Mouse (Mus musculus) urinary bladder, postnatal 10 days (tissue): ENCODE measurements at regions not wholly inside any gene's neighbourhood (a gene's known extent, or its start where the extent isn't known, plus 50 kb on each side); places are given as distances from the start of the nearest gene placed in this dataset.

ENCODE experiments used
- DNase-seq: peaks from one replicate; pipeline ENCODE4 v3.0.0; 2022; ENCODE audit warnings: low spot score

DNA sequence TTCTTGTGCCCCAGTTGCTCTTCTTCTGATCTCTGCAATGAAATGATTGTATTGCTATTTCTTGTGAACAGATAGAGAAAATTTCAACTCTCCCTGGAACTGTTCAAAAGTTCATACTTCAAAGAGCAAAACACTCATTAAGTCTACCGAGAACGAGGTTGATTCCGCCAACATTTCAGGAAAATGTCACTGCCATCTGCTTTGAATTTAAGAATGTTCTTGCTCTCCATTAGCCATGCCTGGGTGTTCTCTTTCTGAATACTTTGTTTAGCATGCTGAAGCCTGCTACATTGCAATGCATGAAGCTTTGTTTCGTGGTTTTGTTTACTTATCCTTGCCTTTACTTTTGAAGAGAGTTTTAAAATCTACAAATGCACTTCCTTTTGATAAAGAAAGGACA lies 363.4 kb downstream of the Kctd12 start:
- DNase-seq: no peak

DNA sequence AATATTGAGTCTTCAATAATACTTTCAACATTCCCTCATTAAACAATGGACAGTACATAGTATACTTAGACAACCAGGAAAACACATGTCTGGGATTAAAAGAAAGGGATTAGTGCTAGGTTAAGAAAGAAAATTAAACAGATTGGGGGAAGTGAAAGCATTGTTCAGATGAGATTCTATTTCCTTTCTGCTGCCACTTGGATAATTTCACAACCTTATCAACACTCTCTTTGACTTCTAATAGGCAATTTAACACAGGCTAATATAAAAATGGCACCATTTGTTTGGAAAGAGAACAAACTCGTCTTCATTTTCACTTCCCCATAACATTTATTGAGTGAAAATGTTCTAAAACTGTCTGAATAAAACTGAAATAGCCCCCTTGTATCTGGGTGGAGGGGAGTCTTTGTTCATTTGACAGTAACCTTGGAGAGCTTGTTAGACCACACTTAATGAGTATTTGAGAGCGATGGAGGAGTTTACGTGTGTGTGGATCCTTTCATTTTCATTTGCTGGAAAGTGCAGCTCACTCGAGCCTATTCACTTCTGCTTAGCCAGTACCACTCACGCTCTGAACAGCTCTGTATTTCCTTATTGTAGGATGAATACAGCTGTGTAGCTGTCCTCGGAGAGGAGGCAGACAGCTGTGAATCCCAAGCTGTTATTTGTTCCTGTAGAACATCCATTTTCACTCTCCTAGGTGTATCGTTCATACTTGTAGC lies 366.7 kb downstream of the Kctd12 start:
- no peak for DNase-seq

- DNase-seq: no peak
These were observed 376.4 kb downstream of the Kctd12 start for GRCm38 (mm10) chr14:102606055-102606454.

DNA sequence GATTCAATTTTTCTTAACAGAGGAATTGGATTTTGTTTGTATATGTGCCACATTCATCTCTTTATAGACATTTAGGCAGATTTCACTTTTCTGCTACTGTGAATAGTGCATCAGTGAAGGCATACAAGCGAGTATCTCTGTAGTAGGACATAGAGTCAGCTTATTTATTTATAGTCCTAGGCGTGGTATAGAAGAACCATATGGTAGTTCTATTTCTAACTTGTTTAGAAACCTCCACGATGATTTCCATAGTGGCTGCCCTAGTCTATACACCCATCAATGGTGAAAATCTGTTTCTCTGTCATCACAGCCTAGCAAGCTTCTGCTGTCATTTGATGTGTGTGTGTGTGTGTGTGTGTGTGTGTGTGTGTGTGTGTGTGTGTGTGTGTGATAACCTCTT lies 387.6 kb downstream of the Kctd12 start:
- no peak for DNase-seq

DNA sequence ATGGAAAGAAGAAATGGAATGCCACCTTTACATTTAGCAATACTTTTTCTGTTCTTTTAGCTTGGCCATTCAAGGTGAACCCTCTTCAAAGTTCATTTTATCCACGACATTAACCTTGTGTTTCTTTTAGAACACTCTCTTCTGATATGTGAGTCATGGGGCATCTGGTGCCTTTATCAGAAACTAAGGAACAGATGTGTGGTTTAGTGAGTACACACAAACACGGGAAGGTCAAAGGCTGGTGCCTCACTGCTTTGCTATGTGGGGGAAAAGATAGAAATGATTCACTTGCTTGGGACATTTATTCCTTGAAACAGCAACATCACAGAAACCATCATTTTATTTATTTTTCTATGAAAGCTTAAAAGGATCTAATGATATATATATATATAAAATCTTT lies 428.7 kb downstream of the Kctd12 start:
- no peak for DNase-seq

GRCm38 (mm10) chr14:102552598-102552997 lies 429.8 kb downstream of the Kctd12 start:
- DNase-seq: no peak

DNA sequence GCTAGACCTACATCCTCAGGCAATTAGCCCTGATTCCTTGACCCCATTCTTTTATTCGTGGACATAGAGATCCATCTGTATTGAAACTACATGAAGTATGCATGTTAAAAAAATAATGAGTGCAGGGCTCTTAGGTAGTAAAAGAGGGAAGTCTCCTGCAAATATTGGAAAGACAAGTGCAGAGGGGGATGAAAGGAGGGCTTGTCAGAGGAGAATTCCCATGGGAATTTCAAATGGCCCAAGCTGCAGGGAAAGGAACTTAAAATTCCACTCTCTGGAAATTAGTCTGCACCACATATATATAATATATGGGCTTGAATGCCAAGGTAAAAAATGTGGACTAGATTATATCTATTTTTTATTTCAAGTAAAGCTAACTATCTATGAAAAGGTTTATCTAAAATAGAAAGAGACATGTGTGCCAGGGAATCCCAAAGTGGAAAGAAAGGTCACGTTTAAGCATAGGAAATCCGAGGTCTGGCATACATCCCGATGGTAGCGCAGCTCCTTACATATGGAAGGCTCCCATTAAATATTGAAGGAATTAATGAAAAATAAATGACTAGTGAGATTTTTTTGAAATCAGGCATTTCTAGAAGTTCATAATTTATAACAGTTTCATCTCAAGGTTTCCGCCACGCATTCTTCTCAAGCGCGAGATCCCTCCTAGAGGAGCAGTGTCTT lies 457.4 kb downstream of the Kctd12 start:
- DNase-seq: no peak

DNA sequence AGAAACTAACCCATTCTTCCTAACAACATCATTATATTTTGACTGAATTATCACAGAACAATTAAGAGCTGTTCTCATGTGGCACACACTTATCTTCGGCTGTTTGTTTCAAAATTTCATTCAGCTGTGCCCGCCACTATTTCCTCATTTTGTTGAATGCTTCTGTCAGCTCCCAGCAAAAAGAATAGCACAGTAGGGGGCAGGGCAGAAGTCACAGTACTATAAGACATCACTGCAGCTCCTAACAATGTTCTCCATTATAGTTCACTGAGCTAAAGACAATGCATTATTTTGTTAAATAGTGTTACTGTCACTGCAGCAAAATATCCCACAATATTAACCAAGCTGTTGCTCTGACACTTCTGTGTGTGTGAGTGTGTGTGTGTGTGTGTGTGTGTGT lies 465.7 kb downstream of the Kctd12 start:
- DNase-seq: no peak

- no peak for DNase-seq
These were observed 467.9 kb downstream of the Kctd12 start for GRCm38 (mm10) chr14:102514527-102514926.

DNA sequence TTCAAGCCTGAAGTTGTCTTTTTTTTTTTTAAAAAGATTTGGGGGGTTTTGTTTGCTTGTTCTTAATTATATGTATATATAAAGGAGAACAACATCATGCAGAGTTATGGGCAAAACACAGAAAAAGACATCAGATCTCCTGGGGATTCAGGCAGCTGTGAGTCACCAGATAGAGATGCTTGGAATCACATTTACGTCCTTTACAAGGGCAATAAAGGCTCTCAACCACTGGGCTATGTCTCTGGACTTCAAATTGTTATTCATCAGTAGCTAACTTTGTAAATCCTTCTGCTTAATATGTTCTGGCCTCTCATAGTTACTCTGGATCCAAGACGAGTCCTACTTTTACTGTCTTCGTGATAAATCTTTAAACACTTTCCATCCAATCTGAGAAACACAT lies 469.8 kb downstream of the Kctd12 start:
- no peak for DNase-seq

GRCm38 (mm10) chr14:102511691-102512383 lies 470.6 kb downstream of the Kctd12 start:
- no peak for DNase-seq

GRCm38 (mm10) chr14:102510387-102510786 lies 472.1 kb downstream of the Kctd12 start:
- peak; percentile 21 for DNase-seq

GRCm38 (mm10) chr14:102505696-102506321 lies 476.6 kb downstream of the Kctd12 start:
- DNase-seq: no peak

- no peak for DNase-seq
These were observed 485.3 kb downstream of the Kctd12 start for GRCm38 (mm10) chr14:102497179-102497578.

DNA sequence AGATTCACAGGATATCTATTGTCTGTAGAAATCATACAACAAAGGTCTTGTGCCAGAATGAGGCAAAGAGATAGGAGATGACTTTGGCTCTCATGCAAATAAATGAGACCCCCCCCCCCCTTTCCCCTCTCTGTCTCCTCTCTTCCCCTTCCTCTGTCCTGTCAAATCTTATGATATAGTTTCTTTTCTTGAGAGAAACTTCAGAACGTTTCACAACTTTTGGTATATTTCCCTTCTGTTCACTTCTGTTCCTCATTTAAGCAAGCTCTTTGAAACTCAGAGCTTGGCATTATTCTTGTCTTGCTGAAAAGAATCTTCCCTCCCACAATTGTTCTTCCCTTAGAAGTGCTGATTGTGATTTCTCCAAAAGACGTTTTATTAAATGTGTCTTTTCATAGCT lies 490.1 kb downstream of the Kctd12 start:
- DNase-seq: no peak

DNA sequence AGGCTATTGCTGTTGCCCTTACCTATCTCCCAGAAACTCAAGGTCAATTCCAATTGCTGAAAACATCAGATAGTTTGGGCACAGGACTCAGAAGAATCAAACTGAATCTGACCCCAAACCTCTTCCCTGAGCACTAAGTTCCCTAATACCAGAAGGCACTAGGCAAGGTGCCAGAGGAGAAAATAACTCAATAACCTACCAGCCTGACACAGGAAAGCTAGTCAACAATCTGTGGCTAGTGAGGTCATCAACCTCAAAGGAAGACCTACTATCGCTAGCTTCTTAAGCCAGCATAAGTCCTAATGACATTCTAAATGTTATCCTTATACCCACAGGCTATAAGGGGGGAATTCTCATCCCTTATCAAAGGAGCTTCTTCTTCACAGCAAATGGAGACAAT lies 491.2 kb downstream of the Kctd12 start:
- DNase-seq: no peak

DNA sequence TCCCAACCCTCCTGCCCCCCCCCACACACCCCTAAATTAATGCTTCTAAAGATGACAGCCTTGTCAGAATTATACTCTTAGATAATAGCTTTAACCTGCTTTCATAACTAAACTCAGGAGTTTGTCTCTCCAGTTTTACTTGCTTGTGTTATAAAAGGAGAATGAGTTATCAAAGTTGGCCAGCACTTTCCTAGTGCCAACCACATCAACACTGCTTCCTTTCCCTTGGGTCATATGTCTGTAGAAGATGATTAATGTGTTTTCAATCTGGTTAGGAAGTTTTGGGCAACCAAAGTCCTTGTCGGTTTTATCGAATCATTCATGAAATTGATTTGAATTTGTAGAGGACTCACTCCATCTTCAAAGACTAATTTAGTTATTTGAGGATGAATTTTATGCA lies 505.3 kb downstream of the Kctd12 start:
- DNase-seq: no peak

GRCm38 (mm10) chr14:102469326-102469725 lies 513.1 kb downstream of the Kctd12 start:
- no peak for DNase-seq

DNA sequence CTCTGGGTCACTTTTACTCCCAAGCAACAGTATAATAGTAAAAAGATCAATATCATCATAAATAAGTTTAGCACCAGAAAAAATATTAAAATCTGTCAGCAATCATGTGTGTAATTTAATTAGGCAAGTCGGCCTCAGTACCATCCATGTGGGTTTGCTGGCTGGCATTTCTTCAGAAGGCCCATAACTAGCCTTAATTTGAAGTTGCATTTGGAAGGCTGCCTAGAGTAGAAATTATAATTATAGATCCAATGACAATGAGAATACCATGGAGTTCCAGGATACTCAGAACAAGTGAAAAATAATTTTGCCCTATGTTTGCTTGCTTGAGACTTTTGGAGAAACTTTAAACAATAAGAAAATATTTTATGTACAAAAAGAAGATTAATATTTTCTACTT lies 521.4 kb downstream of the Kctd12 start:
- DNase-seq: no peak

DNA sequence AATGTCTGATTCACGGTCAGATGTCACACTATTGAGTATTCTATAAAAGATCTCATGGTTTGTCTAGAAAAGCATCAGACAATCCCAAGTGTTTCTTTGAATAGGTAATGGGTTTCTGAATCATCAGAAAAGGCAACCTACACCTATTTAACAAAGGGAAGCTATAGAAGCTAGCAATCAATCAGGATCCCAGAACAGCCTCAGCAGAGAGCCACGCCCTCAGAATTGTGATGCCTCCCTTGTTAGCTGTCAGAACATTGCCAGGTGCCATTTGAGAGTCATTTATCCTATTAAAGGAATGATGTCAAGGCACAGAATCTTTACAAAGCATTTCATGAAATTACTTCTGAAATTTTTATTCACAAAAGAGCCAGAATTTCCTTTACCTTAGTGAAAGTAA lies 542.7 kb downstream of the Kctd12 start:
- DNase-seq: no peak

- no peak for DNase-seq
These were observed 578.9 kb downstream of the Kctd12 start for GRCm38 (mm10) chr14:102403397-102404115.

DNA sequence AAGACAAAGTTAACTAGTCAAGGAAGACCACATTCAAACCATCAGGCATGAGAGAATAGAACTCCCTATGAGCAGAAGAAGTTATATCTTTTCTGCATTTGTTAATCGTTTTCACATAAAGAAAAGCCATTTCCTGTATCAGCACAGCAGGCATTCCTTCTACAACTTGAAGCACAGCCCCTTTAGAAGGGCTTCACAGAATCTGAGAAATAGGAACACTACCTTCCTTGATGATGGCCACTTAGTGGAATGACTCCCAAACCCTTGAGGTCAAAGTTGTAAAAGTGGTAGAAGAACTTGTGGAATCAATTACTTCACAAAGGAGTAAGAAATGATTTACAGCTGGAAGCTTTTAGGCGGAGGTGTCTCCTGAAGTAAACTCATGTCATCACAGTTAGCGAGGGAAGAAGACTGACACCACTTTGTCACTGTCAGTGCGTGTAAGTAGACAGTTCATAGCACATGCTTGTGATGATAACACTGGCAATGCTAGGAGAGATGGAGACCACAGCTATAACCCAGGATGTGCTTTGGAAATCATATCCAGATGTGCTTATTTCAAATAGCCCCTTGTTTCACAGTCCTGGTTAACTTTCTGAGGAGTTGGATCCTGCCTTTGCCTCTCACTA lies 580.3 kb downstream of the Kctd12 start:
- no peak for DNase-seq
